Mouse (Mus musculus) left cerebral cortex, adult 2 months (tissue): Measurements from ENCODE around the gene Errfi1. TPM values are rescaled to one million over a fixed set of nuclear protein-coding genes. Genes with fewer than 3 reads are reported as not detected.

ENCODE experiments used
- DNase-seq, 2 experiments: peaks; one replicate each; pipeline ENCODE4 v3.0.0; 2021 to 2022; ENCODE audit warnings: low spot score in 2 of 2, mixed read lengths in 1 of 2; ENCODE audit errors: extremely low spot score in 1 of 2
- H3K27ac ChIP-seq: fragments of 200-600 bp; 2 replicates; pipeline ENCODE4 v1.8.1; 2022
- H3K4me3 ChIP-seq: fragments of 200-600 bp; 2 replicates; pipeline ENCODE4 v1.8.1; 2022
- CTCF ChIP-seq: fragments of 200-600 bp; IDR thresholded peaks from 2 replicates; pipeline ENCODE4 v1.8.1; 2022; ENCODE audit warnings: antibody characterized with exemption, mild to moderate bottlenecking, moderate library complexity
- intact Hi-C: fragments of 180-260 bp; cut with DNase I; formaldehyde crosslinking; loops from one replicate; pipeline ENCODE4 v1.15.1; 2025
- long read RNA-seq, 2 experiments: library from polyadenylated mRNA; stranded (forward); transcript quantifications; one replicate each; pipeline ENCODE4 v2.0.0; 2021; ENCODE audit warnings: borderline mapping rate in 2 of 2
- total RNA-seq, 2 experiments: library from RNA; stranded (reverse); gene quantifications; 2 replicates each; pipeline ENCODE4 v1.2.3; 2021

The Errfi1 gene
- 10 to 100 TPM; 25.9 to 37.8 TPM for total RNA-seq
- long read RNA-seq, experiment 1, transcript Errfi1-201 (4 exons, 3,043 nt), result major isoform, 83 of 90 reads
- long read RNA-seq, experiment 1, partial matches to known transcripts, result 3 of 90 reads
- long read RNA-seq, experiment 1, other reads (novel, unspliced or antisense), result 4 of 90 reads
- long read RNA-seq, experiment 2, transcript Errfi1-201 (4 exons, 3,043 nt), result major isoform, 87 of 94 reads
- long read RNA-seq, experiment 2, partial matches to known transcripts, result 6 of 94 reads
- long read RNA-seq, experiment 2, other reads (novel, unspliced or antisense), result 1 of 94 reads

DNA sequence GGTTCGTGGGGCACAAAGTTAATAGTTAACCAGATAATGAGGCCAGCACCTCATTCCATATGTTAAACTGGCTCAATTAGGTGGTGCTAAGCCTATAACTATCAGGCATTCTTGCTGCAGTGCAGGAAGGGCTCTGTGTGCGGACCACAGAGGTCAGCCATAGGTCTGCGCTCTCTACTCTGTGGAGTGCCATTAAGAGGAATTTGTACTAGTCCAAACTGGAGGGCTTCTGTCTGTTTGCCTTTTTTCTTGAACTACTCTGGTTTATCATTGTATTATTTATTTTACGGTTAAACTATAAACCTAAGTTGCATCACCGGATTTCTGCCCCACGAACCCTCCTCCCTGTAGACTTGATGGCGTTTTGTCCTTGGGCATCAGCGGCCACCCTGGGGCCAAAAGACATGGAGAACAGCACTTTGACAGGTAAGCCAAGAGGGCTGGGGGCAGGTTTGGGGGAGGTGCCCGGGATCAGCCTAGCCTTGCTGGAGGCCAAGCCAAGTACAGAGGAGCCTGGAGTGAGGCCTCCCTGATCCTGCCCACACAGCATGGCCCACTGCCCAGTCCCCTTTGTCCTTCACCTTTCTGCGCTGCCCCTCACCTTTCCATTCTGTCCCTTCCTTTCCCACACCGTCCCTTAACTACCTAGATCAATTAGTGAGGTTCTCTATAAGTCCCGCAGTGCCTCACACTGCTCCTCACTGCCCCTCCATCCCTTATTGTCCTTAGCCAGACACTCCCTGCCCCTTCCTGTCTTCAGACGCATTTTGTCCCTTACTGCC lies at the start of gene Errfi1:
Errfi1 (plus strand) TSS at position 240 of the 782 bp plus-strand sequence.
- intact Hi-C loops, result loop anchor here (2.0 to 5.0 kb wide), 4 partner anchors 45 to 197 kb away; no protein-coding TSS in a partner anchor
- no peak for TF ChIP-seq CTCF
- H3K4me3 ChIP-seq, result peak within 1 kb of the TSS; percentile 76
- no peak for DNase-seq
- H3K27ac ChIP-seq, result no peak within 1 kb of the TSS

DNA sequence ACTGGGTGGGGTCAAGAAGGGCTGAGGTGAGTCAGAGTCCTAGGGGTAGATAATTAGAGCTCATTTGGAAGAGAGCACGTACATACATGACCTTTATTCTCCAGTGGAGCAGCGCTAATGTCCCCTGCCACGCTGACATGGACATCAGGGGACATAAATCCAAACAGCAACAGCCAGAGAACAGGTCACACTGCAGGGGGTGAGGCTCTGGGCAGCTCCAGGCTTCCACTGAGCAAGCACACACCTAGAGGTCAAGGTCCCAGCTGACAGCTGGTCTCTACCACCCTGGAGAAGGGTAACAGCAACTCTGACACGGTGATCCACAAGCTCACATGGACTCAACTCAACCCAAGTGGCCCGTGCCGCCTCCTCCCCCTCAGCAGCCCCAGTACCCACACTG lies 49.5 kb upstream of the Errfi1 start:
- Histone ChIP-seq H3K27ac (no peak overlapping the region), H3K4me3 (no peak overlapping the region)
- TF ChIP-seq CTCF, result no peak
- DNase-seq, result no peak
- intact Hi-C loops, result no loop called here

DNA sequence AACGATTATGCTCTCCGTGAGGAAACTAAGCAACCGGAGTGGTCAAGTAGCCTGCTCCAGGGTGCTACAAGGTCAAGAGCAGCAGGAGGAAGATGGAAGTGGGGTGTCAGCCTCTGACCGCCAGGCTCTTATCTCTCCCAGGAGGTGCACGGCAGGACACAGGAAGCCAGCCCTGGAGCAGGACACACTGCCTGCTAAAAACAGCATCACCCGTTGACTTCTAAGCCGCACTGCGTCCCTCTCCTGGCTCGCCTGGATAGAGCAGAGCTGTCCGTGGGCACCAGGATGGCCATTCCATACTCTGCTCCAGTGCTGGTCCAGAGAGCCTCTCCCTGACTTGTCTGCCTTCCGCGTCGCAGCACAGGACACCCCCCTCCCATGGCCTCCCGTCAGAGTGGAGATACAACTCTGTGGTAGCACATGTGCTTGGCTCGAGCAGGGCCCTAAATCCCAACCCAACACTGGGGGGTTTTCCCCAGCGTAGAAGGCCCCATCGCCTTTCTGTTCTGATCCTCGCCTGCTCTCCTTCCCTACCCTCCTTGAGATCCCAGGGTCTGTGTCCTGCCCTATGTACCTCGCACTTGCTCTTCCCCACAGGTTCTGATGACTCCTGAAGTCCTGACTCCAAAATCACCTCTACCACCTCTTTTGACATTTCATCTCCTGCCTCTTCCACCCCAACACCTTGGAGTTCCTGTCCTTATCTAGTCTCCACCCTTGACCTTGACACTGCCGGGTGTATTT lies 45.8 kb upstream of the Errfi1 start:
- Histone ChIP-seq H3K27ac (no peak overlapping the region), H3K4me3 (no peak overlapping the region)
- DNase-seq, result no peak
- no peak for TF ChIP-seq CTCF
- intact Hi-C loops, result no loop called here

DNA sequence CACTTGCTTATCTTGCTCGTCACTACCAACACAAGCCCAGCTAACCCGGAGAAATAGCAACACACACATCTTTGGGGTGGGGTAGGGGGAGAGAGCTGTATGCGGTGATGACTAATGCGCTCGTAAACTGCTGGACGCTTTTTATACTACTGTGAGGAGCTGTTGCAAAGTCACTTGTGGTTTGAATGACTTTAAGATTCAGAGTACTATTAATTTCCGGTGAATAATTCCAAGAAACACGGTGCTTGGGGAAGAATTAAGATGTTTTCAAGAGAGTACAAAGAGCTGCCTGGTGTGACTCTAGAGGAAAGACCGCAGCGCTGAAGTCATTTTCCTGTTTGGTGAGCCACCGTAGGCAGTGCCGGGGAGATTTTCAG lies 45.3 kb upstream of the Errfi1 start:
- H3K4me3 ChIP-seq, result no peak overlapping the region
- H3K27ac ChIP-seq, result no peak overlapping the region
- no peak for DNase-seq
- intact Hi-C loops, result no loop called here
- TF ChIP-seq CTCF, result no peak

DNA sequence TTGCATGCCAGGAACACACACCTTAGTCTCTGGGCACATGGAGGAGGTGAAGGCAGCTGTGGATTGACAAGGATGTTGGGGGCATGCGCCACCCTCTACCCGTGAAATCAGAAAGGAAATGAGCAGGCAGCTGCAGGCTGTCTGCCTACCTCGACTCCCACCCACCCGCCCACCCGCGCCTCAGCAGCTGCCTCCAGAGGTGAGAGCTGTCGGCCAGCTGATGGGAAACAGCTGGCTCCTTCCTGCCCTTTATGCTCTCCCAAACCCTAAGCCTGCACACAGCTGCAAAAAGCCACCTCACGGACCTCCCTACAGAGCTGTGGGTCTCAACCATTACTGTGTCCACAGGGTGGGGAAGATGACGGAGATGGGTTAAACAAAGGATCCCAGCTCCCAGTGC lies 44.4 kb upstream of the Errfi1 start:
- H3K4me3 ChIP-seq, result no peak overlapping the region
- DNase-seq, result no peak
- no peak overlapping the region for H3K27ac ChIP-seq
- intact Hi-C loops, result no loop called here
- TF ChIP-seq CTCF, result no peak

DNA sequence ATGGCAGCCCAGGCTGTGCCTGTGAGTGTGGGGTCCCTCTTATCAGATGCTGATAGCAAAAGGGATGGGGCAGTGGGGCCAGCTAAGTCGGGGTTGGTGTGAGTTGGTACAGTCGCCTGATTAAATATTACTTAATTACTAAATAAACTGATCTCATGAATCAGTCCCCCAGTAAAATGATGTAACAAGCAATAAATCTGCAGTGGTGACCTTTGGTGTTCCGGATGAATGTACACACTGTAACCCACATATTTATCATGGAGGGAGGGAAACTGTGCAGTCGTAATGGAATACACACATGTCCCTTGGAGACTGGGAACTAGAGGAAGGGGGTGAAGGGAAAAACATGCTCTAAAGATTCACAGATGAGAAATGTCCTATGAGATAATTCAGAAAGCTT lies 38.6 kb upstream of the Errfi1 start:
- no peak overlapping the region for H3K4me3 ChIP-seq
- no peak for TF ChIP-seq CTCF
- no peak for DNase-seq
- intact Hi-C loops, result no loop called here
- H3K27ac ChIP-seq, result no peak overlapping the region

DNA sequence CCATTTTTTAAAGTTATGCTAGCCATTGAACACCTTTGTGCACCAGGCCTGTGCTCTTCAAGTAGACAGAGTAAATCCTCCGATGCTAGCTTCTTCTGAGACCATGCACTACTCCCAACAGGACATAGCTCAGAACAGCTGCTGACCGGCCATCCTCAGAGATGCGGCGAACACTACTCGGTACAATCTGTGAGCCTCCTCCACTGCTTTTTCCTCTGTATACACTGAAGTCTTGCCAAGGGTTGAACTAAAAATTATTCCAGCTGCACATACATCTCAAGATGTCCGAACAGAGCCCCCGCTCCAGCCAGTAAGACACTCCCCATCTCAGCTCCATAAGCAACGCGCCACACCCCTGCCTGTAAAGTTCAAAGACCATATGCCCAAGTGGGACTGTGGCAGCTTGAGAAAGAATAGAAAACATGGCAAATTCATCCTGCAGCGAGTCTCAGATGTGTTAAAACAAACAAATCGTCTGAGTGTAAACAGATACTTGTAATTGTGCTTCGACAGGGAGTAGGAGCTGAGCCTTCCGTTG lies 37.2 kb upstream of the Errfi1 start:
- TF ChIP-seq CTCF, result no peak
- intact Hi-C loops, result no loop called here
- no peak overlapping the region for H3K27ac ChIP-seq
- no peak for DNase-seq
- no peak overlapping the region for H3K4me3 ChIP-seq

DNA sequence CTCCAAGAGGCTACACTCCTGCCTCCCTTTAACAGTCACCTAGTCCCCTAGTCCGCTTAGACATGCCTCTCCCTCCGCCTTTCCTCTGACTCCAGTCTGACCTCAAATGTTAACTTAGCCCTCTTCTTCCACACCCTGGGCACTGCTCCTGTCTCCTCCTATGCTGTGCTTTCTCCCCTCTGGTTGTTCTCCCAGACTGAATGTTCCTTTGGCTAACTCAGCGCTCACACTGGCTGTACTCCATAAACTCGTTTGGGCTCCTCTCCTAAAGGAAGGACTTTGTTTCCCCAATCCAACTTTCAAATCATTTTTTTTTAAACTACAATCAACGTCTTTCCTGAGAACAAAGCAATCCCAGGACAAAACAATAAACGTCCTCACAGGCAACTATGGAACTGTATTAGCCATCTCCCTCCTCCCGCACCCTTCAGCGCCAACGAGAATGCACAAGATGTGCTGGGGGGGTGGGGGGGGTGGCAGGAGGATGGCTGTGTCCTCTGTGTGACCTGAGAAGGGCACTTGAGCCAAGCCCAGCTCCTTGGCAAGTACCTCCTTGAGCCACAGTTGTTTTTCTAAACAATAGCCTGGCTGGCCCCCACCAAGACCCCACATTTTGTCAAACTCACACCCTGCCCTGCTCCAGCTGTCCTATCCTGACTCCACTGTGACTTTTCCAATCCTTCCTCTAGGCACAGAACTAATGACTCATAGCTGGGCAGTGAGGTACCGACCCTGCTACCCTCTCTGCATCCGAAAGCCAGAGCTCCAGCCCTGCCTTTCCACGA lies 34.4 kb upstream of the Errfi1 start:
- DNase-seq, result no peak
- no peak for TF ChIP-seq CTCF
- no peak overlapping the region for H3K4me3 ChIP-seq
- intact Hi-C loops, result no loop called here
- H3K27ac ChIP-seq, result no peak overlapping the region

DNA sequence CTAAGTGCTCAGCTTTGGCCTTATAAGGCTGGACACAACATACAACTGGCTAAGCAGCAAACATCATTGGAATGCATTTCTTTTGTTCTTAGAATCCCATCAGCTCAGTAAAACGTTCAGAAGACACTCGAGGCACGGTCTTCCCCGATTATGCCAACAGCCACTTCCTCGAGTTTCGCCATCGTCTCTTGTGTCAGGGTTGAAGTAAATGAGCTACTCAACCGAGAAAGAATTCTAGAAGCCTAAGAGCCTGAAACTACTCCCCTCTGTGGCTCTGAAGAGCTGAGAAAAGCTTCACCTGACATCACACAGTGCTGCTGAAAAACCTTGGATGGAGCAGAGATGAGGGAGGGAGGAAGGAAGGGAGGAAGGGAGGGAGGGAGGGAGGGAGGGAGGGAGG lies 32.3 kb upstream of the Errfi1 start:
- TF ChIP-seq CTCF, result no peak
- DNase-seq, result no peak
- intact Hi-C loops, result no loop called here
- no peak overlapping the region for H3K27ac ChIP-seq
- no peak overlapping the region for H3K4me3 ChIP-seq

DNA sequence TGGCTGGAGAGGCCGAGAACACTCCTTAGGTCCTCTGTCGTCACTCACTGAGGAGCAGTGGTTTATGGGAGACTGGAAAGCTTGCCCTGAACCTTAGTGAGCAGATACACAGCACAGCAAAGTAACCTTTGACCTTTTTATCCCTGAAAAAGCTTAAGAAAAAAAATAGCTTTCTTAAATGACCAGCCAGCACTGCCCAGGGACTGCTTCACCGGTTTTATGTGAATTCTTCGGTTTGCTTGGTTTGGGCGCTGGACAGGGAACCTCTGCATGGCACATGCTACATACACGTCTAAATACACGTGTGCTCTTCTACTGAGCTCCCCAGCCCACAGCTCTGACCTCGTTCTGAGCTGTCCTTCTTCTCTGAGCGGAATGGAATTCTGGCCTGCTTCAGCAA lies 31.1 kb upstream of the Errfi1 start:
- no peak overlapping the region for H3K4me3 ChIP-seq
- no peak for DNase-seq
- H3K27ac ChIP-seq, result no peak overlapping the region
- intact Hi-C loops, result no loop called here
- no peak for TF ChIP-seq CTCF
